Mouse (Mus musculus): ENCODE data around the gene Prickle2.

GRCm38 (mm10) chr6:92634876-92635468, 71.0 kb downstream of the Prickle2 start:
- TF ChIP-seq CTCF (IDR thresholded peaks at IDR 0.05; ENCODE audit: low read depth): no peak
- TF ChIP-seq EP300 (IDR thresholded peaks at IDR 0.05; ENCODE audit: low read depth): no peak

Measured in heart, postnatal 0 days (tissue).